Comparison of ENCODE assay signal across 14 mouse cellular contexts in the genomic region with DNA sequence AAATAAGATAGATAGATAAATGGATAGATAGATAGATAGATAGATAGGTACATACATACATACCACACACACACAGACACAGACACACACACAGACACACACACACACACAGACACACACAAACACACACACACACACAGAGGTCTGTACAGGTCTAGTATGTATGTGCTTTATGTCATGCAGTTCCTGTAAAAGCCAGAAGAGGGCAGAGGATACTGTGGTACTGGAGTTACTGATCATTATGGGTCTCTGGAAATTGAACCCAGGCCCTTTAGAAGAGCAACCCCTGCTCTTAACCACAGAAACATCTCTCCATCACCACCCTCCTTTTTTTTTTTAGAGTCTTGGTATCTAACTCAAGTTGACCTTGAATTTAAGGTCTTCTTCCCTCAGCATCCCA. TPM values are rescaled to one million over a fixed set of nuclear protein-coding genes. Genes with fewer than 3 reads are reported as not detected.
DNase-seq lines count a peak whose midpoint lies in the region; ATAC-seq and TF ChIP-seq lines count a peak whose summit lies in the region.
"Had no signal": no experiment of that assay in that cellular context is flagged by ENCODE, and none has a peak within 500 bp of the region (broad histone marks: within the 10 kb centered on the region; RNA-seq: fewer than 3 reads in every experiment).

No protein-coding gene starts in this region.

- TF ChIP-seq EP300 in heart, postnatal 0 days (IDR thresholded peaks at IDR 0.05; ENCODE audit: low read depth), result no peak

- H3K9me3 ChIP-seq in heart, postnatal 0 days (replicated peaks; ENCODE audit: control insufficient read depth, low read length), result no peaks in the 10 kb centered on the region
- H3K9me3 ChIP-seq in midbrain, embryonic 14.5 days (ENCODE audit: control insufficient read depth, low read length), result no peaks in the 10 kb centered on the region
- H3K9me3 ChIP-seq in midbrain, embryonic 10.5 days (replicated peaks), result no peaks in the 10 kb centered on the region
- H3K9me3 ChIP-seq: hindbrain, embryonic 12.5 days had no signal

- H3K27me3 ChIP-seq in heart, postnatal 0 days (ENCODE audit: control insufficient read depth, insufficient read depth, low read length), result no peaks in the 10 kb centered on the region
- no peaks in the 10 kb centered on the region for H3K27me3 ChIP-seq in midbrain, embryonic 14.5 days (ENCODE audit: control insufficient read depth, insufficient read depth, low read length)
- H3K27me3 ChIP-seq in midbrain, embryonic 10.5 days (ENCODE audit: low read depth, poor library complexity, severe bottlenecking), result no peaks in the 10 kb centered on the region
- H3K27me3 ChIP-seq: hindbrain, embryonic 12.5 days had no signal

- DNase-seq in heart, postnatal 0 days (ENCODE audit: low spot score), result no peak
- no peak for DNase-seq in heart, postnatal 36 days
- DNase-seq in midbrain, embryonic 14.5 days, result peak; percentile 37
- no peak for DNase-seq in midbrain, embryonic 10.5 days (ENCODE audit: low spot score)
- peak; percentile 38 for DNase-seq in T-cell, adult 2 months (ENCODE audit: low spot score)
- peak; percentile 62 for DNase-seq in retina, embryonic 14.5 days (ENCODE audit: low spot score)
- no peak for DNase-seq in adrenal gland, adult 2 months
- DNase-seq in left cerebral cortex, postnatal 36 days (ENCODE audit: low spot score in 2 of 2), result no peak
- DNase-seq: cerebellum, adult 8-10 months had no signal

- peaks cover 16% of the 10 kb centered on the region; the same call in 1 of the 2 replicates for H3K4me1 ChIP-seq in heart, postnatal 0 days (ENCODE audit: control insufficient read depth, insufficient read depth)
- H3K4me1 ChIP-seq in midbrain, embryonic 14.5 days (ENCODE audit: control insufficient read depth, insufficient read depth, low read length), result peaks cover 8% of the 10 kb centered on the region
- peaks cover 22% of the 10 kb centered on the region for H3K4me1 ChIP-seq in midbrain, embryonic 10.5 days

- no peaks in the 10 kb centered on the region; the same call in 1 of the 2 replicates for H3K36me3 ChIP-seq in heart, postnatal 0 days (replicated peaks; ENCODE audit: control insufficient read depth, insufficient read depth, low read length)
- H3K36me3 ChIP-seq in midbrain, embryonic 14.5 days (ENCODE audit: control insufficient read depth, insufficient read depth, low read length), result 0 out of 2 replicates have a peak, but pooled peaks cover 6% of the 10 kb centered on the region
- H3K36me3 ChIP-seq in midbrain, embryonic 10.5 days, result peaks cover 19% of the 10 kb centered on the region

- H3K4me3 ChIP-seq in heart, postnatal 0 days (ENCODE audit: low read depth, low read length), result no peak overlapping the region
- no peak overlapping the region for H3K4me3 ChIP-seq in midbrain, embryonic 14.5 days (replicated peaks; ENCODE audit: low read depth, low read length)
- no peak overlapping the region for H3K4me3 ChIP-seq in midbrain, embryonic 10.5 days
- H3K4me3 ChIP-seq: hindbrain, embryonic 12.5 days had no signal

- H3K4me2 ChIP-seq in heart, postnatal 0 days (ENCODE audit: low read depth, low read length), result no peak overlapping the region
- no peak overlapping the region for H3K4me2 ChIP-seq in midbrain, embryonic 14.5 days (ENCODE audit: low read length)
- H3K4me2 ChIP-seq: hindbrain, embryonic 12.5 days had no signal

- TF ChIP-seq CTCF in heart, postnatal 0 days (IDR thresholded peaks at IDR 0.05; ENCODE audit: low read depth), result peak; percentile 39

- no peak for ATAC-seq in heart, postnatal 0 days (ENCODE audit: insufficient read depth, low read depth)
- ATAC-seq in midbrain, embryonic 14.5 days (ENCODE audit: low FRiP score, low TSS enrichment), result no peak
- ATAC-seq: activated CD4-positive, CD25-positive, alpha-beta regulatory T cell, adult 4 months had no signal

- H3K9ac ChIP-seq in heart, postnatal 0 days (replicated peaks; ENCODE audit: low read depth, low read length), result no peak overlapping the region
- H3K9ac ChIP-seq in midbrain, embryonic 14.5 days (replicated peaks; ENCODE audit: low read length), result no peak overlapping the region
- H3K9ac ChIP-seq: hindbrain, embryonic 12.5 days had no signal

- no peak overlapping the region for H3K27ac ChIP-seq in heart, postnatal 0 days (ENCODE audit: low read depth)
- H3K27ac ChIP-seq in midbrain, embryonic 14.5 days (replicated peaks; ENCODE audit: low read depth, low read length), result no peak overlapping the region
- H3K27ac ChIP-seq in midbrain, embryonic 10.5 days (replicated peaks), result no peak overlapping the region
- H3K27ac ChIP-seq: hindbrain, embryonic 12.5 days had no signal

- intact Hi-C loops in heart, postnatal 36 days (cut with DNase I), result no loop called here
- intact Hi-C loops in left cerebral cortex, postnatal 36 days (cut with DNase I), result no loop called here

RNA-seq across cellular contexts. Expression of a gene that starts 4.8 kb away (rescaled TPM):
- 16.8 and 25.7 TPM in 2 replicates for total RNA-seq in heart, postnatal 0 days (2014; rRNA removed; ENCODE audit: low replicate concordance)
- polyA plus RNA-seq in heart, postnatal 0 days (2015; fragmentation: Nextera tagmentation; extraction: Ambion mirVana), result 71.4 and 73.4 TPM in 2 replicates
- total RNA-seq in heart, postnatal 36 days (2021), result 10 to 100 TPM; 19.4 to 26.1 TPM
- polyA plus RNA-seq in midbrain, embryonic 14.5 days (2014; fragmentation: Nextera tagmentation; extraction: Ambion mirVana), result 127 and 133 TPM in 2 replicates
- 75.7 and 82.3 TPM in 2 replicates for polyA plus RNA-seq in midbrain, embryonic 10.5 days (2016; fragmentation: Nextera tagmentation; extraction: Ambion mirVana)
- 100 to 1,000 TPM; 105 to 197 TPM for total RNA-seq in adrenal gland, adult 2 months (2021)
- 213 and 313 TPM in 2 replicates for polyA plus RNA-seq in adrenal gland, adult 2 months (2012; rRNA removed)
- 10 to 100 TPM; 41.4 to 43.2 TPM for total RNA-seq in left cerebral cortex, postnatal 36 days (2021)

RNA-seq across cellular contexts. Expression of a gene that starts 6.7 kb away (rescaled TPM):
- 180 and 221 TPM in 2 replicates for total RNA-seq in heart, postnatal 0 days (2014; rRNA removed; ENCODE audit: low replicate concordance)
- polyA plus RNA-seq in heart, postnatal 0 days (2015; fragmentation: Nextera tagmentation; extraction: Ambion mirVana), result 118 and 121 TPM in 2 replicates
- 100 to 1,000 TPM; 482 to 500 TPM for total RNA-seq in heart, postnatal 36 days (2021)
- polyA plus RNA-seq in midbrain, embryonic 14.5 days (2014; fragmentation: Nextera tagmentation; extraction: Ambion mirVana), result 187 TPM in 2 replicates
- polyA plus RNA-seq in midbrain, embryonic 10.5 days (2016; fragmentation: Nextera tagmentation; extraction: Ambion mirVana), result 194 and 201 TPM in 2 replicates
- total RNA-seq in adrenal gland, adult 2 months (2021), result 100 to 1,000 TPM; 641 to 760 TPM
- polyA plus RNA-seq in adrenal gland, adult 2 months (2012; rRNA removed), result 388 and 545 TPM in 2 replicates
- 100 to 1,000 TPM; 467 to 505 TPM for total RNA-seq in left cerebral cortex, postnatal 36 days (2021)

RNA-seq across cellular contexts. Expression of a gene that starts 18.5 kb away (rescaled TPM):
- 0.19 and 0.81 TPM in 2 replicates for total RNA-seq in heart, postnatal 0 days (2014; rRNA removed; ENCODE audit: low replicate concordance)
- polyA plus RNA-seq in heart, postnatal 0 days (2015; fragmentation: Nextera tagmentation; extraction: Ambion mirVana), result 0.75 and 1.9 TPM in 2 replicates
- under 1 TPM; 0.16 to 0.78 TPM for total RNA-seq in heart, postnatal 36 days (2021)
- polyA plus RNA-seq in midbrain, embryonic 14.5 days (2014; fragmentation: Nextera tagmentation; extraction: Ambion mirVana), result 0.18 and 0.39 TPM in 2 replicates
- polyA plus RNA-seq in midbrain, embryonic 10.5 days (2016; fragmentation: Nextera tagmentation; extraction: Ambion mirVana), result 0.10 and 0.50 TPM in 2 replicates
- 1 to 10 TPM; 1.0 to 1.6 TPM for total RNA-seq in adrenal gland, adult 2 months (2021)
- polyA plus RNA-seq in adrenal gland, adult 2 months (2012; rRNA removed), result 1.3 and 2.5 TPM in 2 replicates
- 1 to 10 TPM in 1 of 2 experiments, under 1 TPM in 1; 0.99 to 2.3 TPM for total RNA-seq in left cerebral cortex, postnatal 36 days (2021)
- total RNA-seq: megakaryocyte, adult 5-6 weeks had no signal
- polyA plus RNA-seq: activated CD4-positive, CD25-positive, alpha-beta regulatory T cell, adult 4 months had no signal

RNA-seq across cellular contexts. Expression of a gene that starts 39.9 kb away (rescaled TPM):
- total RNA-seq in heart, postnatal 0 days (2014; rRNA removed; ENCODE audit: low replicate concordance), result not detected in 2 replicates
- polyA plus RNA-seq in heart, postnatal 0 days (2015; fragmentation: Nextera tagmentation; extraction: Ambion mirVana), result not detected in 2 replicates
- not detected for total RNA-seq in heart, postnatal 36 days (2021)
- polyA plus RNA-seq in midbrain, embryonic 14.5 days (2014; fragmentation: Nextera tagmentation; extraction: Ambion mirVana), result 9.6 TPM in 1 of 2 replicates, not detected in the other
- polyA plus RNA-seq in midbrain, embryonic 10.5 days (2016; fragmentation: Nextera tagmentation; extraction: Ambion mirVana), result 3.5 TPM in 1 of 2 replicates, not detected in the other
- total RNA-seq in adrenal gland, adult 2 months (2021), result not detected
- not detected in 2 replicates for polyA plus RNA-seq in adrenal gland, adult 2 months (2012; rRNA removed)
- not detected for total RNA-seq in left cerebral cortex, postnatal 36 days (2021)
- total RNA-seq: gastrocnemius, adult 18-20 months; megakaryocyte, adult 5-6 weeks had no signal
- polyA plus RNA-seq: activated CD4-positive, CD25-positive, alpha-beta regulatory T cell, adult 4 months; testis, adult 2 months had no signal

RNA-seq across cellular contexts. Expression of a gene that starts 53.2 kb away (rescaled TPM):
- 4.7 and 6.1 TPM in 2 replicates for total RNA-seq in heart, postnatal 0 days (2014; rRNA removed; ENCODE audit: low replicate concordance)
- polyA plus RNA-seq in heart, postnatal 0 days (2015; fragmentation: Nextera tagmentation; extraction: Ambion mirVana), result 4.1 and 4.6 TPM in 2 replicates
- total RNA-seq in heart, postnatal 36 days (2021), result 1 to 10 TPM; 3.5 to 3.6 TPM
- polyA plus RNA-seq in midbrain, embryonic 14.5 days (2014; fragmentation: Nextera tagmentation; extraction: Ambion mirVana), result 44.2 and 47.9 TPM in 2 replicates
- 23.4 and 31.8 TPM in 2 replicates for polyA plus RNA-seq in midbrain, embryonic 10.5 days (2016; fragmentation: Nextera tagmentation; extraction: Ambion mirVana)
- total RNA-seq in adrenal gland, adult 2 months (2021), result 10 to 100 TPM in 1 of 2 experiments, 1 to 10 TPM in 1; 5.2 to 15.1 TPM
- 10.6 and 12.0 TPM in 2 replicates for polyA plus RNA-seq in adrenal gland, adult 2 months (2012; rRNA removed)
- total RNA-seq in left cerebral cortex, postnatal 36 days (2021), result 10 to 100 TPM; 96.4 to 98.8 TPM

Comparison
In these comparisons a context has a peak if more than half of its experiments do, and no peak if none do; other contexts are left out.
1. DNase-seq: peak in midbrain, embryonic 14.5 days (single experiment), T-cell, adult 2 months (single experiment) and retina, embryonic 14.5 days (single experiment); none in heart, postnatal 0 days (single experiment), heart, postnatal 36 days (0 of 2), midbrain, embryonic 10.5 days (single experiment), adrenal gland, adult 2 months (single experiment) and left cerebral cortex, postnatal 36 days (0 of 2).